Mouse (Mus musculus) limb, embryonic 14.5 days (tissue): ENCODE measurements at regions not wholly inside any gene's neighbourhood (a gene's known extent, or its start where the extent isn't known, plus 50 kb on each side); places are given as distances from the start of the nearest gene placed in this dataset.
A peak's percentile ranks its signal among the peaks of the same experiment; 100 is the strongest.

Source experiments
- ATAC-seq: fragments of 200-750 bp; cut with Nextera tagmentation; 2 replicates; pipeline ENCODE4 v1.8.0; 2017; ENCODE audit warnings: low read depth, moderate number of reproducible peaks, moderate TSS enrichment; ENCODE audit not compliant: low FRiP score
- DNase-seq: peaks from one replicate; pipeline ENCODE4 v3.0.0-alpha.2; 2015; ENCODE audit warnings: low spot score
- H3K27ac ChIP-seq: fragments of 300-500 bp; sonication (generic); replicated peaks from 2 replicates; pipeline ENCODE4 v1.5.1; 2014; ENCODE audit warnings: low read depth, mild to moderate bottlenecking, low read length, moderate library complexity, mixed read lengths
- H3K27me3 ChIP-seq: fragments of 300-500 bp; sonication (generic); 2 replicates; pipeline ENCODE4 v1.6.1; 2014; ENCODE audit warnings: low read length, mixed read lengths; ENCODE audit not compliant: control insufficient read depth, insufficient read depth
- H3K36me3 ChIP-seq: fragments of 300-500 bp; sonication (generic); 2 replicates; pipeline ENCODE4 v1.6.1; 2014; ENCODE audit warnings: mild to moderate bottlenecking, low read length, moderate library complexity, mixed read lengths; ENCODE audit not compliant: control insufficient read depth, insufficient read depth
- H3K4me1 ChIP-seq: fragments of 300-500 bp; sonication (generic); 2 replicates; pipeline ENCODE4 v1.6.1; 2014; ENCODE audit warnings: antibody characterized with exemption, low read length, mixed read lengths; ENCODE audit not compliant: control insufficient read depth, insufficient read depth
- H3K4me2 ChIP-seq: fragments of 300-500 bp; sonication (generic); replicated peaks from 2 replicates; pipeline ENCODE4 v1.6.1; 2014; ENCODE audit warnings: low read depth, mild to moderate bottlenecking, low read length, moderate library complexity; ENCODE audit not compliant: severe bottlenecking
- H3K4me3 ChIP-seq: fragments of 300-500 bp; sonication (generic); replicated peaks from 2 replicates; pipeline ENCODE4 v1.5.1; 2014; ENCODE audit warnings: low read length
- H3K9ac ChIP-seq: fragments of 300-500 bp; sonication (generic); 2 replicates; pipeline ENCODE4 v1.6.1; 2014; ENCODE audit warnings: mild to moderate bottlenecking, low read depth, low read length, moderate library complexity; ENCODE audit not compliant: severe bottlenecking
- H3K9me3 ChIP-seq: fragments of 300-500 bp; sonication (generic); 2 replicates; pipeline ENCODE4 v1.6.1; 2016; ENCODE audit warnings: low read length; ENCODE audit not compliant: control insufficient read depth
- POLR2A ChIP-seq: fragments of 200-500 bp; IDR thresholded peaks from 2 replicates; pipeline ENCODE4 v1.8.0; 2012; ENCODE audit warnings: inconsistent platforms, mild to moderate bottlenecking, moderate library complexity, borderline replicate concordance; ENCODE audit not compliant: insufficient read depth, insufficient read length; ENCODE audit errors: extremely low read depth
- WGBS: fragments of 180-500 bp; shearing (Covaris S2); extraction: QIAGEN DNeasy Blood & Tissue Kit; methylation state at CpG from one replicate; pipeline ENCODE4 v1.1.7; 2014; 5-methylcytosine and 5-hydroxymethylcytosine counted together

- DNase-seq (no peak), ATAC-seq (peak; percentile 73; the same call in 1 of the 2 replicates)
- no peak overlapping the region for H3K9ac ChIP-seq
- peaks cover 15% of the 10 kb centered on the region for H3K4me1 ChIP-seq
- WGBS = 40% methylated on average over 14 of the region's 14 CpGs
- H3K27ac ChIP-seq = no peak overlapping the region
- H3K9me3 ChIP-seq = no peaks in the 10 kb centered on the region
- TF ChIP-seq POLR2A = no peak
- no peaks in the 10 kb centered on the region for H3K36me3 ChIP-seq
- no peak overlapping the region for H3K4me2 ChIP-seq
- no peak overlapping the region for H3K4me3 ChIP-seq
- H3K27me3 ChIP-seq = no peaks in the 10 kb centered on the region
These were observed 162.3 kb upstream of the Ankrd55 start for GRCm38 (mm10) chr13:112125769-112126469.

GRCm38 (mm10) chr13:112130220-112130619, 158.0 kb upstream of the Ankrd55 start:
- Histone ChIP-seq H3K4me1 (peaks cover 14% of the 10 kb centered on the region), H3K27me3 (no peaks in the 10 kb centered on the region), H3K4me2 (no peak overlapping the region), H3K4me3 (no peak overlapping the region), H3K36me3 (no peaks in the 10 kb centered on the region), H3K27ac (no peak overlapping the region), H3K9me3 (no peaks in the 10 kb centered on the region), H3K9ac (no peak overlapping the region)
- TF ChIP-seq POLR2A = no peak
- WGBS = 67% methylated on average over 4 of the region's 4 CpGs
- DNase-seq (no peak), ATAC-seq (no peak)

GRCm38 (mm10) chr13:112130774-112131173, 157.5 kb upstream of the Ankrd55 start:
- DNase-seq = no peak
- Histone ChIP-seq H3K9me3 (no peaks in the 10 kb centered on the region), H3K4me3 (no peak overlapping the region), H3K4me2 (no peak overlapping the region), H3K36me3 (no peaks in the 10 kb centered on the region), H3K4me1 (peaks cover 8% of the 10 kb centered on the region), H3K27me3 (no peaks in the 10 kb centered on the region), H3K9ac (no peak overlapping the region), H3K27ac (no peak overlapping the region)
- ATAC-seq = no peak
- TF ChIP-seq POLR2A = no peak
- 86% methylated on average over 2 of the region's 2 CpGs for WGBS

- no peak overlapping the region for H3K4me3 ChIP-seq
- TF ChIP-seq POLR2A = no peak
- no peak for DNase-seq
- H3K27ac ChIP-seq = no peak overlapping the region
- no peaks in the 10 kb centered on the region for H3K36me3 ChIP-seq
- no peaks in the 10 kb centered on the region for H3K27me3 ChIP-seq
- H3K9ac ChIP-seq = no peak overlapping the region
- WGBS = 56% methylated on average over 12 of the region's 12 CpGs
- no peak overlapping the region for H3K4me2 ChIP-seq
- no peaks in the 10 kb centered on the region for H3K9me3 ChIP-seq
- no peak for ATAC-seq
- H3K4me1 ChIP-seq = peaks cover 4% of the 10 kb centered on the region; the same call in 1 of the 2 replicates
These were observed 157.1 kb upstream of the Ankrd55 start for GRCm38 (mm10) chr13:112131191-112131590.

GRCm38 (mm10) chr13:112133736-112134135, 154.5 kb upstream of the Ankrd55 start:
- WGBS = 83% methylated on average over 2 of the region's 2 CpGs
- ATAC-seq (no peak), DNase-seq (no peak)
- Histone ChIP-seq H3K36me3 (no peaks in the 10 kb centered on the region), H3K4me1 (no peaks in the 10 kb centered on the region), H3K27ac (no peak overlapping the region), H3K9me3 (no peaks in the 10 kb centered on the region), H3K4me2 (no peak overlapping the region), H3K4me3 (no peak overlapping the region), H3K9ac (no peak overlapping the region), H3K27me3 (no peaks in the 10 kb centered on the region)
- TF ChIP-seq POLR2A = no peak
